Mouse (Mus musculus): ENCODE data around the gene 1700109H08Rik. TPM values are rescaled to one million over a fixed set of nuclear protein-coding genes. Genes with fewer than 3 reads are reported as not detected.

1700109H08Rik gene
- polyA plus RNA-seq, 1 experiment from 2014 or later = 4.3 TPM

DNA sequence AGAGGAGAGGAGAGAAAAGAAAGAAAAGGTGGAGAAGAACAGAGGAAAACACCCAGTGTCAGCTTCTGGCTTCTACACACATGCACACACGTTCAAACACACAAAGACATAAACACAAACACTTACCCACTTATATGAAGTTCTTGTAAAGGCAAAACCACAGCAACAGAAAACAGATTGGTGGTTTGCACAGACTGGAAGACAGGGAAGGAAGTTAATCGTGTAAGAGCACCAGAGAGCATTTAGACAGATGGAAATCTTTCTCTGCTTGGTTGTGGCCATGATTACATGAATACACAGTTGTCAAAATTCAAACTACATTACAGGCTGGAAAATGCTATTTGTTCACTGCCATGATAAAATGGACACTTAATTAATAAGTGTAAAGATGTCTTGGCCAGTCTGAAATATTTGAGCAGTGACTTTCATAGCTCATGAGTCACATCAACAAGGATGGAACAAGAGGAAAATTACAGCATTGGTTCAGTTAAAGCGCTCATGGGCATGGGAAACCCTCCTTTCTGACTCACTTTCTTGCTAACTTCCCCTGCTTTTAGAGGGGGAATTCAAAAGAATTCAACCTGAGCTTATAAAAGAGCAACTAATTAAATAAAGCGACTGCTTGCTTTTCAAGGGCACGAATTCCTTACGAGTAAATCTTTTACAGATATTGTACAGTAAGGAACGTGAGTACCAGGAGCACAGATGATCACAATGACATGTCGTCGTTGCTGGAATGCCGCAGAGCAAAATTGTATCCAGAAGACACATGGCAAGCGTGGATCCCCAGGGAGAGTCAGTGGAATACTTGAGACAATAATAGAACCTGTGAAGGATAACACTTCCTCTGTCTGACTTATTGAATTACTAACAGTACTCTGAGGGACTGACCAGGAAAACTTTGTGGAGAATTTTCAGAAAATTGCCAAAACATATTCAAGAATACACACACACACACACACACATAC is 32.6 kb upstream of the 1700109H08Rik start:
- no peaks in the 10 kb centered on the region for H3K9me3 ChIP-seq (ENCODE audit: low read depth, low read length)
- WGBS = 52% methylated on average over 11 of the region's 11 CpGs
- ATAC-seq (ENCODE audit: insufficient read depth) = no peak
- no peak overlapping the region for H3K4me2 ChIP-seq
- H3K4me1 ChIP-seq (ENCODE audit: insufficient read depth) = no peaks in the 10 kb centered on the region
- no peak overlapping the region for H3K9ac ChIP-seq
- peak overlapping the region; percentile 73 for H3K27ac ChIP-seq (ENCODE audit: low read depth)
- H3K4me3 ChIP-seq (ENCODE audit: low read depth, low read length) = no peak overlapping the region
- no peaks in the 10 kb centered on the region for H3K27me3 ChIP-seq (ENCODE audit: insufficient read depth, low read length)
- DNase-seq = peak; percentile 23
- no peak for TF ChIP-seq CTCF (IDR thresholded peaks at IDR 0.05; ENCODE audit: low read depth)
- no peaks in the 10 kb centered on the region for H3K36me3 ChIP-seq (ENCODE audit: insufficient read depth)

GRCm38 (mm10) chr5:3541871-3542270 is 29.5 kb upstream of the 1700109H08Rik start:
- no peak overlapping the region for H3K4me2 ChIP-seq
- 72% methylated on average over 6 of the region's 6 CpGs for WGBS
- H3K36me3 ChIP-seq (ENCODE audit: insufficient read depth) = peaks cover 8% of the 10 kb centered on the region; the same call in 1 of the 2 replicates
- no peak for TF ChIP-seq CTCF (IDR thresholded peaks at IDR 0.05; ENCODE audit: low read depth)
- DNase-seq (no peak), ATAC-seq (ENCODE audit: insufficient read depth) (no peak)
- H3K9me3 ChIP-seq (ENCODE audit: low read depth, low read length) = no peaks in the 10 kb centered on the region
- H3K4me1 ChIP-seq (ENCODE audit: insufficient read depth) = no peaks in the 10 kb centered on the region
- no peak overlapping the region for H3K9ac ChIP-seq
- H3K27me3 ChIP-seq (ENCODE audit: insufficient read depth, low read length) = no peaks in the 10 kb centered on the region
- no peak overlapping the region for H3K4me3 ChIP-seq (ENCODE audit: low read depth, low read length)
- no peak overlapping the region for H3K27ac ChIP-seq (ENCODE audit: low read depth)

GRCm38 (mm10) chr5:3543629-3544479 is 27.5 kb upstream of the 1700109H08Rik start, which contains the start of gene Fam133b:
TSS of gene Fam133b (plus strand) at chr5:3543833.
- Histone ChIP-seq H3K9me3 (ENCODE audit: low read depth, low read length) (no peaks in the 10 kb centered on the region), H3K9ac (peak within 1 kb of the TSS; percentile 91), H3K4me2 (peak within 1 kb of the TSS; percentile 67), H3K27me3 (ENCODE audit: insufficient read depth, low read length) (no peaks in the 10 kb centered on the region), H3K27ac (ENCODE audit: low read depth) (peak within 1 kb of the TSS; percentile 92), H3K4me3 (ENCODE audit: low read depth, low read length) (peak within 1 kb of the TSS; percentile 86), H3K4me1 (ENCODE audit: insufficient read depth) (no peaks in the 10 kb centered on the region), H3K36me3 (ENCODE audit: insufficient read depth) (peaks cover 12% of the 10 kb centered on the region; the same call in 1 of the 2 replicates)
- peak; percentile 93 for TF ChIP-seq CTCF (IDR thresholded peaks at IDR 0.05; ENCODE audit: low read depth)
- DNase-seq (peak; percentile 97), ATAC-seq (ENCODE audit: insufficient read depth) (peak; percentile 97)
- WGBS = under 1% methylated on average over 80 of the region's 80 CpGs

DNA sequence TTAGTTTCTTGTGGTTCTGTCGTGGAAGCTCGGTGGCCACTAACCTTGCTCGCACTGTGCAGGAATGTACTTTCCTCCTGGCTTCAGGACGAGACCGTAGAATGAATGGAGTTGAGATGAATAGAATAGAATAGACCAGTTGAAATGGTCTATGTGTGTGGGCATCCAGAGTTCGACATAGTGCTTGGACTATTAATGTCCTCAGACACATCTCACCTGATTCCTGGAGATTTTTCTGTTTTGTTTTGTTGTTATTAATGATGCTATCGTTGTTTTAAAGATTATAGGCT is 26.9 kb upstream of the 1700109H08Rik start:
- peak overlapping the region; percentile 67 for H3K4me2 ChIP-seq
- peaks cover 12% of the 10 kb centered on the region; the same call in 1 of the 2 replicates for H3K36me3 ChIP-seq (ENCODE audit: insufficient read depth)
- no peaks in the 10 kb centered on the region for H3K4me1 ChIP-seq (ENCODE audit: insufficient read depth)
- H3K9me3 ChIP-seq (ENCODE audit: low read depth, low read length) = no peaks in the 10 kb centered on the region
- H3K27ac ChIP-seq (ENCODE audit: low read depth) = no peak overlapping the region
- no peak for TF ChIP-seq CTCF (IDR thresholded peaks at IDR 0.05; ENCODE audit: low read depth)
- H3K4me3 ChIP-seq (ENCODE audit: low read depth, low read length) = peak overlapping the region; percentile 86
- ATAC-seq (ENCODE audit: insufficient read depth) (peak; percentile 28; the same call in 1 of the 2 replicates), DNase-seq (no peak)
- no peaks in the 10 kb centered on the region for H3K27me3 ChIP-seq (ENCODE audit: insufficient read depth, low read length)
- peak overlapping the region; percentile 91 for H3K9ac ChIP-seq
- 9% methylated on average over 7 of the region's 7 CpGs for WGBS

DNA sequence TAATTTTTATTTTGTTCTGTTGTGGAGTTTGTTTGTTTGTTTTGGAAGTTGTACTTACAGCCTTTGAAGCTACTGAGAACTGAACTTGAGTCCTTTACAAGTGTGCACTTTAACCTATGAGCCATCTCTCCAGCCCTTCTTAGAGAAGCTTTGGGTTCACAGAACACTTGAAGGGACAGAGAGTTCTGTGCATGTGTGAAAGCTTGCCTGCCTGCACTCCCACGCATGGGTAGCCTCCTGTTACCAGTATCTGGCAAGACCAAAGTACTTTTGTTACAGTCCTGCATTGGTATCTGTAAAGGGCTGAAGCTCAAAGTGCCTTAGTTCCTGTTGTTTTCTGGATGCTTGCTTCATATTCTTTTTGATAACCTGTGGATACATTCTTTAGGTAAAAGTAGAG is 25.1 kb upstream of the 1700109H08Rik start:
- Histone ChIP-seq H3K27me3 (ENCODE audit: insufficient read depth, low read length) (no peaks in the 10 kb centered on the region), H3K4me1 (ENCODE audit: insufficient read depth) (no peaks in the 10 kb centered on the region), H3K9ac (no peak overlapping the region), H3K4me3 (ENCODE audit: low read depth, low read length) (no peak overlapping the region), H3K36me3 (ENCODE audit: insufficient read depth) (peaks cover 12% of the 10 kb centered on the region; the same call in 1 of the 2 replicates), H3K4me2 (no peak overlapping the region), H3K27ac (ENCODE audit: low read depth) (no peak overlapping the region), H3K9me3 (ENCODE audit: low read depth, low read length) (no peaks in the 10 kb centered on the region)
- no peak for TF ChIP-seq CTCF (IDR thresholded peaks at IDR 0.05; ENCODE audit: low read depth)
- ATAC-seq (ENCODE audit: insufficient read depth) (no peak), DNase-seq (no peak)
- WGBS = 88% methylated on average over 1 of the region's 1 CpGs

DNA sequence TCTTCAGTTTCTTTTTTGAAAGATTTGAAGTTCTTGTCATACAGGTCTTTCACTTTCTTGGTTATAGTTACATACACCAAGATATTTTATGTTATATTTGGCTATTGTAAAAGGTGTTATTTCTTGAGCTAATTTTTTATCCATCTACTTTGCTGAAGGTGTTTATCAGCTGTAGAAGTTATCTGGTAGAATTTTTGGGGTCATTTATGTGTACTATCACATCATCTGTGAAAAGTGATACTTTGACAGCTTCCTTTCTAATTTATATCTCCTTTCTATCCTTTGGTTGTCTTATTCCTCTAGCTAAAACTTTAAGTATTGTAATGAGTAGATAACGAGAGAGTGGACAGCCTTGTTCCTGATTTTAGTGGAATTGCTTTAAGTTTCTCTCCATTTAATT is 19.9 kb upstream of the 1700109H08Rik start:
- Histone ChIP-seq H3K9me3 (ENCODE audit: low read depth, low read length) (no peaks in the 10 kb centered on the region), H3K9ac (no peak overlapping the region), H3K27ac (ENCODE audit: low read depth) (no peak overlapping the region), H3K27me3 (ENCODE audit: insufficient read depth, low read length) (no peaks in the 10 kb centered on the region), H3K4me1 (ENCODE audit: insufficient read depth) (no peaks in the 10 kb centered on the region), H3K36me3 (ENCODE audit: insufficient read depth) (peaks cover 30% of the 10 kb centered on the region), H3K4me3 (ENCODE audit: low read depth, low read length) (no peak overlapping the region), H3K4me2 (no peak overlapping the region)
- no peak for DNase-seq
- 91% methylated on average over 1 of the region's 1 CpGs for WGBS
- TF ChIP-seq CTCF (IDR thresholded peaks at IDR 0.05; ENCODE audit: low read depth) = no peak
- no peak for ATAC-seq (ENCODE audit: insufficient read depth)

DNA sequence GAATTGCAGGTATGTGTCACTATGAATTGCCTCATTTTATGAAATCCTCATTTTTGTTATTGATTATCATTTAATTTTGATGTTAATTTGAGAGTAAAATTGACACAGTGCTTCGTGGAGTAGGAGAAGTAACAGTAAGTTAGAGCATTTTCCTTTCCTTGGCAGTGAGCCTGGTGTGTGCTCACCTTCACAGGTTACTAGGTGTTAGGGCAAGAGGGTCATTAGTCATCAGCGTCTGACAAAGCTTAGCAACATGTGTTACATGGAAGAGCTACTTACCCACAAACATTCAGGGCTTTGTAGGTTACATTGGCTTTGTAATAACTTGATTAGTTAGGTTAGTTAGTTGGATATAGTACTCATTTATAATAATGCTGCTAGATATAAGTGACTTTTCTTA is 17.2 kb upstream of the 1700109H08Rik start:
- Histone ChIP-seq H3K4me2 (no peak overlapping the region), H3K9ac (no peak overlapping the region), H3K36me3 (ENCODE audit: insufficient read depth) (peaks cover 40% of the 10 kb centered on the region), H3K27ac (ENCODE audit: low read depth) (no peak overlapping the region), H3K27me3 (ENCODE audit: insufficient read depth, low read length) (no peaks in the 10 kb centered on the region), H3K4me1 (ENCODE audit: insufficient read depth) (no peaks in the 10 kb centered on the region), H3K9me3 (ENCODE audit: low read depth, low read length) (no peaks in the 10 kb centered on the region), H3K4me3 (ENCODE audit: low read depth, low read length) (no peak overlapping the region)
- no peak for ATAC-seq (ENCODE audit: insufficient read depth)
- no peak for DNase-seq
- 85% methylated on average over 2 of the region's 2 CpGs for WGBS
- no peak for TF ChIP-seq CTCF (IDR thresholded peaks at IDR 0.05; ENCODE audit: low read depth)
